Mouse (Mus musculus) common myeloid progenitor, adult 5-6 weeks (primary cell): ENCODE measurements around the gene Heg1. TPM values are rescaled to one million over a fixed set of nuclear protein-coding genes. Genes with fewer than 3 reads are reported as not detected.
A peak's percentile ranks its signal among the peaks of the same experiment; 100 is the strongest.

Experiments
- ATAC-seq: replicated peaks from 2 replicates; pipeline ENCODE4 v1.8.0; 2016; ENCODE audit warnings: low read depth, mild to moderate bottlenecking, moderate TSS enrichment, inconsistent platforms; ENCODE audit not compliant: poor library complexity, severe bottlenecking
- total RNA-seq: library from RNA; stranded (forward); fragments of 200-1000, 187-1606 nt; gene quantifications from 2 replicates; pipeline ENCODE4 v1.2.3, GENCODE M21; 2017

Gene Heg1
- total RNA-seq, 1 experiment from 2014 or later = 59.1 TPM

DNA sequence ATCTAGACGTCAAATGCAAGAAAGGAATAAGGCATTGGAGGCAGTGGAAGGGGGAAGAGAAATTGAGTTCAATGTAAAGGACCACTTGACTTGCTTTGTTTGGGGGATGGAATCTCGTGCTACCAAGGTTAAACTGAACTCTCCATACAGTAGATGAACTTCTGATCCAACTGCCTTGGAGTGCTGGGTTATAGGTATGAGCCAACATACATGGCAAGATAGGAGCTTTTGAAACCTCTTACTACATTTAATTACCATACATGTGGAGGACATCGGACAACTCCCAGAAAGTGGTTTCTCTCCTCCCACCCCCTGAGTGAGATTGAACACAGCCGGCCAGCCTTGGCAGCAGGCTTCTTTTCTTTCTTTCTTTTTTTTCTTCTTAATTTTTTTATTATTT lies 110.9 kb downstream of the Heg1 start:
- no peak for ATAC-seq

DNA sequence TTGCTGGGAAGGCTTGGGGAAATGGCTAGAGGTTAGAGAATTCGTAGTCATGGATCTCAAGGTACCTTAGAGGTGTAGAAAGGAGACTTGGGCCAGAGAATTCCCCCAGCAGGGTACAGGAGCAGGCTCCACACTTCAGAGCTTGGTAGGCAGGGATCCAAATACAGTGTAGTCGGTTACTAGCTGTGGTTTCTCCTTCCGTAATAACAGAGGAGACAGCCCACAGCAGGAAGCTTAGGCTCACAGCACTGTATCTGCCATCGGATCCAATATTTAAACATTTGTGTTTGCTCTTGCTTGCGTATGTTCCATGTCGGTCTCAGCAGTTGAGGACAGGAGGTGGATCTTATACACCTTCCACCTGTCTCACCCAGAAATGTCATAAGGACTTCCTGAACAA lies 111.7 kb downstream of the Heg1 start:
- ATAC-seq = peak; percentile 59

DNA sequence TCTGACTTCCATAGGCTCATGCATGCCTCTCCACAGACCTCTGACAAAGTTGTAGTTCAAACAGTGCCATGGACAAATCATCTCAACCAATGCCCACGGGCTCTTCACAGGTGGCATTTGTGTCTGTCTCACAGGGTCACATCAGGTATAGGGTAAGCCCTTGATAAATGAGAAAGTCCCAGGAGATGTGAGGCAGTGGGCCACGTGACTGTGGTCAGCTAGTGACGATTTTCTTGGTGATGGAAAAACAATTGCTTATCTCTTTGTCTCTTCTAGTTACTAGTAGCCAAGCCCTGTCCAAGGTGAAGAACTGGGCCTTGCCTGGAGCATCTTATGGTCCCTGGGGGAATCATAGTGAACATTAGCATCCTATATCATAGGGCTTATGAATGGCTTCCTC lies 112.6 kb downstream of the Heg1 start:
- ATAC-seq = no peak

DNA sequence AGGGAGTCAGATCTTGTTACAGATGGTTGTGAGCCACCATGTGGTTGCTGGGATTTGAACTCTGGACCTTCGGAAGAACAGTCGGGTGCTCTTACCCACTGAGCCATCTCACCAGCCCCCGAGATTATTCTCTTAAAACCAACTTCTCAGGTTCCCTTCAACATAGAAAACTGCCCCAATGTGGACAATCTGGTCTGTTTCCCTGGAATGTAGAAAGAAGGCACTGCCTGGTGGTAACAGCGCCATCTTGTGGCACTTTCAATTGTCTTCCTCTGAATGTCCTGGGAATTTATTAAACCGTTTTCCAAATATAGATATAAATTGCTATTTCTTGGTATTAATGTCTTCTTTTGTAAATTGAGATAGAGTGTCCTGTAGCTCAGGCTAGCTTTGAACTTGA lies 113.7 kb downstream of the Heg1 start:
- no peak; the same call in 1 of the 2 replicates for ATAC-seq

DNA sequence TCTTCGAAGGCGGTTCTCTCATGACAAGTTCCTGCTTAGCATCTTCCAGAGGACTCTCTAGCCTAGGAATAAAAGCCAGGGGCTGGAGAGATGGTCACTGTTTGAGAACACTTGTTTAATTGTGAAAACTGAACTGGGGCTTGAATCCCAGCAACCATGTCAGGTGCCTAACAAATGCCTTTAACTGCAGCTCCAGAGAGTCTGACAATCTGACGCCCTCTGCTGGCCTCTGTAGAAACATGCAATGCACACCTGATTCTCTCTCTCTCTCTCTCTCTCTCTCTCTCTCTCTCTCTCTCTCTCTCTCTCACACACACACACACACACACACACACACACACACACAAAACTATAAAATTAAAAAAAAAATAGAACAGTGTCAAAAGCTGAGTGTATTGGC lies 125.8 kb downstream of the Heg1 start:
- no peak for ATAC-seq

DNA sequence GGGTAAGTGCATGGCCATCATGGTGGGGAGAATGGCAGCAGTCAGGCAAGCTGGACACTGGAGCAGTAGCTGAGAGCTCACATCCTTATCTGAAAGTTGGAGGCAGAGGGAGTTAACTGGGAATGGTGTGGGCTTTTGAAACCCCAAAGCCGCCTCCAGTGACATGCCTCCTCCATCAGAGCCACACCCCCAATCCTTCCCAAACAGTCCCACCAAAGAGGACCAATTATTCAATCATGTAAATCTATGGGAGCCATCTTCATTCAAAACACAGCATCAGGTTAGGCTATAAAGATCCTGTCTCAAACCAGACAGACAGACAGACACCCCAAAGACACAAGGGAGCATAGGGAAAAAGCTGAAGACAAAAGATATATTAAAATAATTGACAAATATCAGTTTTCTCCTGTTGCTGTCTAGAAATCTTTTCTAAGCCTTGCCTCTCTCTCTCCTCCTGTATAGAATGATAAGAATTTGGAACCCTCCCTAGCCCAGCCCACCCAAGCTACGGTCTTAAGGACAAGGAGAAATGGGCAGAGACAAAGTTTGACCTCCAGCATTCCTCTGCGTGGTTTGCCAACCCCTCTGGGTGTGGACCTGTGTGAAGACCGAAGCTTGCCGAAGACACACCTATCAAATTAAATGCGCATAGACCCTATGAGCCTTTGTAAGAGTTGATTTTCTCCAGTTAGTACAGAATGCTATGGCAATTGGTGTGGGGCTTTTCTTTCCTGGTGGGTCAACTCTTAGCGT lies 134.4 kb downstream of the Heg1 start:
- no peak for ATAC-seq

DNA sequence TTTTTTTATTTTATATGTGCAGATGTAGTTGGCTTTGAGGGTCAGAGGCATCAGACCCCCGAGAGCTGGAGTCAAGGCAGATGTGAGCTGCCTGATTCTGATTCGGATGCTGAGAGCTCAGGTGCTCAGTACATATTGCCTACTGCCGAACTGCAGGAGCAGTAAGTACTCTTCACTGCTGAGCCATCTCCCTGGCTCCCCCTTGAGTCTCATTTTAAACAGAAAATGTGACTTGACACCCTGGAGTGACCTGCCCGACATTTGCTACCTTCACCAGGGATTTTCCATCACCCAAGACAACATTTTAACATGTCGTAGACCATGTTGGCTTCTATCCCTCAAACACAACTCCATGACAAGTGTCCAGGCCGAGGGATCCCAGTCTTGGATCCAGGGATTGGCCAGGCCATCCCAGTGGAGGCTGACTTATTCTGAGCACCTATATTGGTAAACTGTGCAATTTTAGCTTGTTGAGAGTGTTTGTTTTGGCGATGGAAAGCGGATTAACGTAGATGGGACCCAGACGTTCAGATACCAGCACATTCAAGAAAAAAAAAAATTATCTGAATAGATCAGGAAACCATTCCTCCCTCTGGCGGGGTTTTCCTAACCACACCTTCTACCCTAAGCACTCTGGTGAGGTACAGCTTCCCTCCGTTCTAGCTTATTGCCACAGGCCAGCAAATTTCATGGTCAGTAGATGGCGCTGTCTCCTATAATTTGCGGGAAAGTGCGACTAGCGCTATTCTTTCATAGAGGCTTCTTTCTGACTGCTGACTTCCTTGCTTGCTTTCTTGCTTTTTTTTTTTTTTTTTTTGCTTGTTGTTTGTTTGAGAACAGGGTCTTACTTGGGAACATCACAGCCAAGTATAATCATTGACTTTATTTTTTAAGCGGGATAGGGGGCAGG lies 136.4 kb downstream of the Heg1 start:
- peak; percentile 90 for ATAC-seq

Other genes starting within 250 kb of the Heg1 start
- gene Slc12a8, start 167.0 kb upstream of the Heg1 start, total RNA-seq = not detected in 2 replicates
- 185 and 198 TPM in 2 replicates for gene Muc13, start 109.7 kb downstream of the Heg1 start, total RNA-seq
- 9.1 and 10.3 TPM in 2 replicates for gene Itgb5, start 145.3 kb downstream of the Heg1 start, total RNA-seq